Mouse (Mus musculus) embryonic stem cell, embryonic (primary cell): ENCODE results near the gene Mrap.

Experiments used
- CTCF ChIA-PET, 4 experiments: fragments of 300-600 bp in 2 of 4; fragments of 350-600 bp in 2 of 4; sonication (Branson Sonifier 250); formaldehyde crosslinking; loops; one replicate each; lab custom pipeline; 2022; ENCODE audit warnings: inconsistent platforms in 2 of 4; lab: Charles Lee
- POLR2A ChIA-PET, 4 experiments: fragments of 300-600 bp in 2 of 4; fragments of 350-600 bp in 2 of 4; sonication (Branson Sonifier 250); formaldehyde crosslinking; loops; one replicate each; lab custom pipeline; 2022; ENCODE audit warnings: antibody characterized with exemption in 4 of 4, inconsistent platforms in 1 of 4; lab: Charles Lee

Gene Mrap

DNA sequence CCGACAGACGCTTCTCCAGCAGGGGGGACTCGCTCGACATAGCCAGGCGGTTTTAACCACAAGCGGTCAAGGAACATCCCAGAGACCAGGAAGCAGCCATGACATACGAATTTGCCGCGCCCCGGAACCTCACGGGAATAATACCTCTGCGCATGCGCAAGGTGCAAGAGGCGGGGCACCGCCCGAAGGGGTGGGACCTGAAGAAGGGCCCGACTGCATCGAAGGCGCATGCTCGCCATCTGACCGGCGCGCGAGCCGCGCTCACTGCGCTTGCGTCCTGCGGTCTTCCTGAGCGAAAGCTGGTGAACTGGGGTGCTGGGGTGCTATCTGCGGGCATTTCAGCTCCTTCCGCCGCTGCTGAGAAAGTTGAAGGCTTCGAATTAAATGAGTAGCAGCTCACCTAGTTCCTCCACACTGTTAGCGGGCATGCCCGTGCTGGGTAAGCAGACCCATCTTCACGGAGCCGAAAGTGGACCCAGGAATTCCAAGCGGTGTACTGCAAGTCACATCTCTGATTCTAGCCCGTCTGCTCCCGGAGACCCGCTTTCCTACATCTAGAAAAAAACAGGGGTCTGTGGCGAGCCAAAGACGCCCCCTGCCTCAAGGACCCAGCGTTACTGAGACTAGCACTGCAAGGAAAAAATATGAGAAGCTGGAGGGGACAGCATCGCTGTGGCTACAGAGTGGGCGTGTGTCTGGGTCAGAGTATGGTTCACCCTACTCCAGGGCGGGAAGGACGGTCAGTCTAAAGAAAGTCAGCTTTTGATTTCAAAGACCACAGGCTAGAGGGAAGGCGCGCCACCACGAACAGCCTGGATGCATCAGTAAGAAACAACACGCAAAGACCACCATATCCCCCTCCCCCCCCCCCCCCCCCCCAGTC is 10.5 kb upstream of the Mrap start, which contains the start of gene Mis18a:
Gene Mis18a (minus strand): TSS at position 172 of the 883 bp plus-strand sequence.
- ChIA-PET POLR2A (interaction anchor here in 3 of 4 experiments (0.6 to 2.7 kb wide), 21 partner anchors 10 to 869 kb away, joined by 3 to 14 read pairs (median 4); partner anchors contain the start of genes Mrap (in 2 of the 3), Cfap298 (in 1 of the 3) and Paxbp1 (in 1 of the 3)), CTCF (interaction anchor here (0.6 to 1.7 kb wide), 5 partner anchors 15 to 92 kb away, joined by 3 to 7 read pairs (median 5); no protein-coding TSS in a partner anchor)

DNA sequence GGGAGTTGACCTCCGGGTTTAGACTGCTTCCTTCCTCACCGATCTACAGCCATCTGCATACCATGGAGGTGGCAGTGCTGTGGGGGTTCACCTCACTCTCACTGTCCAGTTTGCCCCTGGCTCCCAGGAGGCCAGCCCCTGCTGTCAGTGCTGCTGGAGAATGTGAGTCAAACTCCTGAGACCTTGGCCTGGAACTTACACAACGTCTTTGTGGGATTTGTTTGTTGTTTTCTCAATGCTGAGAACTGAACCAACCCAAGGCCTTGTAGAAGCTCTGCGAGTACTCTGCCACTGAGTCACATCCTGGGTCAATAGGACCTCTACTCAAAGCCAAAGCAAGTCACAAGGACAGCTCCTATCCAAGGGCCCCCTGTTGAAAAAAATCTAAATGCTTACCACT is 2.4 kb upstream of the Mrap start:
- ChIA-PET POLR2A (interaction anchor here in 1 of 4 experiments (0.6 to 1.1 kb wide), 2 partner anchors 36 to 120 kb away, joined by 3 read pairs; no protein-coding TSS in a partner anchor), CTCF (no interaction called here)

DNA sequence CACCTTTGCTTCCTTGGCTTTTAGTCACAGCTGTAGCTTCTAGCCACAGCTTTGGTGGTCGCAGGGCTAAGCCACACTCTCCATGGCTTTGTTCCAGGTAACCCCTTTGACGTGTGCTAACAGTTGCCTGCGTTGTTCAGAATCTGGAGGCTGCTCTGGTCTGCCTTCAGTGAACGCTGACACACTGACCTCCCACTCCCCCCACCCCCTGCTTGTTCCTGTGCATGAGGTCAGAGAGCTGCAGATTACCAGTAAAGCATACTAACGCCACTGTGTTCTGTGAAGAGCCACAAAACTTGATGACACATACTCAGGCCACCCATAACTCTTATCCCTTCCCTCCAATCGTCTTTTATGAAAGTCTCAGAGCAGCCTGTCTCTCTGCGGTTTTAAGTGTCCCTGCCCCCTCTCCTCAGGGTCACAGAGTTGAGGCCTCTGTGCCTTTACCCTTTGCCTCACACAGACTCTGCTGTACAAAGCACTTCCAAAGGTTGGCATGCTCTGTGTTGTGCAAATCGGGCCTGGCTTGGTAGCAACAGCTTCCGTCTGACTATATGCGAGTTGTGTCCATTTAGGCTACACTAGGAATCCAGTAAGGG is 1.2 kb upstream of the Mrap start:
- ChIA-PET POLR2A (interaction anchor here in 2 of 4 experiments (0.6 to 2.6 kb wide), 4 partner anchors 9 to 80 kb away, joined by 3 to 14 read pairs (median 3); partner anchors contain the start of gene Mis18a (in 1 of the 2)), CTCF (interaction anchor here (0.6 to 1.7 kb wide), 4 partner anchors 42 to 653 kb away, joined by 3 to 6 read pairs (median 3); no protein-coding TSS in a partner anchor)

DNA sequence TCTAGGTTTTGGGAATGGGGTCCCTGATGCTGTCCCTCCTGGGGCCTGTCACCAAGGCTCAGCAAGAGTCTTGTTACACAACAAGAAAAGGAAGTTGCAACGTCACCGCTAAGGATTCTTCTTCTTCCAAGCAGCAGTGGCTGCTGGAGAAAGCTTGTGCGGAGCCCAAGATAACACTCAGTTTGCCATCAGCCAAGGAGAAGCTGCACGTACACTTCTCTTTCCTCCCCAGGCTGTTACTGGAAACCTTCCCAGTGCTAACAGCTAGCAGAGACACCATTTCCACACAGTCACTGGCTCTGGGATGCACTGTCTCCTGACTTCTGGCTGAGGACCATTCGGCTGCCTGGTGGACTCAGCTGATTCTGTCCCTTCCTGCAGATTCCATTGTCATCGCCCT is 9.1 kb downstream of the Mrap start:
- ChIA-PET POLR2A (no interaction called here), CTCF (no interaction called here)

DNA sequence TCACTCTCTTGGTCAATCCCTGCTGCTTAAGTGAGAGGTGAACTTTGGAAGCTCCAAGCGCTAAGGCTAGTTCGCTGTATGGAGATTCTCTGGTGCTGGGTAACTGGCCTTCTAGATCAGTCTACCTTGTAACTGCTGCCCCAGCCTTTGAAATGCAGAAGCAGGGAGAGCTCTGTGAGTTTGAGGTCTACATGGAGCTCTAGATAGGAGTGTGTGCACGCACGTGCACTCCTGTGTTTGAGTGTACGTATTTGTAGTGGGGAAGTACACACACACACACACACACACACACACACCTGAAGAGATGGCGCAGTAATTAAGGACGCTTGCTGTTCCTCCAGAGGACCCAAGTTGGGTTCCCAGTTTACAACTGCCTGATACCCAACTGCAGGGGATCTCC is 10.2 kb downstream of the Mrap start:
- POLR2A ChIA-PET = interaction anchor here in 2 of 4 experiments (0.6 to 1.1 kb wide), 2 partner anchors 29 to 250 kb away, joined by 3 read pairs; no protein-coding TSS in a partner anchor
- CTCF ChIA-PET = no interaction called here

DNA sequence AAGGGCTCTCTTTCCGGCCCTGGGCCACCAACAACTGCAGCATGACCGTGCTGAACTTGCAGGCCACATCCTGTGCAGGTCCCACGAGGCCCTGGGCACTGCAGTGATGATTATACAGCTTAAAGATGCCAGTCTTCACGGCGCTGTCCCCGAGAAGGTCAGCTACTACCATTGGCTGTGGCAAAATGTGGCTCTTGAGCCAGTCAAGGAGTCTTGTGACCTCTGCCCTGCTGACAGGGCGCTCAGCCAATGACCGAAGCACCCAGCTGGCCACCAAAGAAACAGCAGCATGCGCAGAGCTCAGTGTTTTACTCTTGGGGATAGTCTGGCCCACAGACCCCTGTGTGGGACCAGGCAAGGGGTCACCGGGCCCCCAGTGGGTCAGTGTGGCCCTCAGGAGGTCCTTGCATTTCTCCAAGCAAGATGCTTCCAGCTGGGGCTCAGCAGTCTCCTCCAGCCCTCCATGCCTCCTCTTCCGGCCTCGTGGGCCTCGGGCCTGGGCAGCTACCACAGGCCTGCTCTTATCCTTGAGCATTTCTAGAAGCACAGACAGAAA is 15.5 kb downstream of the Mrap start:
- POLR2A ChIA-PET = interaction anchor here in 2 of 4 experiments (0.9 to 1.2 kb wide), 4 partner anchors 22 to 279 kb away, joined by 3 read pairs; partner anchors contain the start of gene Mis18a (in 1 of the 2)
- CTCF ChIA-PET = no interaction called here

DNA sequence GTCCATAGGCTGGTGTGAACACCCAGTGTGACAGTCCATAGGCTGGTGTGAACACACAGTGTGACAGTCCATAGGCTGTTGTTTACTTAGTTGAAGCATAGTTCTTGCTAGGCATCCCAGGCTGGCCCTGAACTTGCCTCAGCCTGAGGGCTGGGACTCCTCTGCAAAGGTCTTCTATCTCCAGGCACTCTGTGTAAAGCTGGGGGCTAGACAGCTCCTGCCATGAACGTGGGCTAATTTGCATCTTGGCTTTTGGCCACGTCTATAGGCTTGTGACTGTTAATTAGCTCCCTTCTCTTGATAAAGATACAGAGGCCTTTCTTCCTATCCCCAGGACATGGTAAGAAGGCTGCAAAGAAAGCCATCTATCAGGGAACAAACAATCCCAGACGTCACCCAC is 21.3 kb downstream of the Mrap start:
- POLR2A ChIA-PET = interaction anchor here in 1 of 4 experiments (0.6 to 2.2 kb wide), 2 partner anchors 8 to 27 kb away, joined by 3 to 5 read pairs; no protein-coding TSS in a partner anchor

DNA sequence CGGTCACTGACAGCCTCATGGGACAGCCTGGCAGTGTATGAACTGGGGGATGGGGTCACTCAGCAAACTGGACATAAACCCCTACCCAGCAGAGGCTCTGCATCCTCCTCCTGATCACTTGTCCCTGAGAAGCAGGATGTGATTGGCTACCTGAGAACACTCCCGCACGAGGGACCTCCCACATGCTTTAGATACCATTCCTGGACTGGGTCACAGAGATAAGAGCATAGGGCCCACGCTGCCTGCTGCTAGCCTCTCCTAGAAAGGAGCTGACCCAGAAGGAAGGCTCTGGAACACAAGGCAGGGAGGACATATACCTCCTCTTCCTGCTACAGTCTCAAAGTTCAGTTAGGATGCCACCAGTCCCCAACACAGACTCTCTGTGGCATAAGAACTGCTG is 22.5 kb downstream of the Mrap start:
- CTCF ChIA-PET = no interaction called here
- POLR2A ChIA-PET = no interaction called here

More for the DNA sequence above, 21.3 kb downstream of the Mrap start:
- CTCF ChIA-PET = no interaction called here

DNA sequence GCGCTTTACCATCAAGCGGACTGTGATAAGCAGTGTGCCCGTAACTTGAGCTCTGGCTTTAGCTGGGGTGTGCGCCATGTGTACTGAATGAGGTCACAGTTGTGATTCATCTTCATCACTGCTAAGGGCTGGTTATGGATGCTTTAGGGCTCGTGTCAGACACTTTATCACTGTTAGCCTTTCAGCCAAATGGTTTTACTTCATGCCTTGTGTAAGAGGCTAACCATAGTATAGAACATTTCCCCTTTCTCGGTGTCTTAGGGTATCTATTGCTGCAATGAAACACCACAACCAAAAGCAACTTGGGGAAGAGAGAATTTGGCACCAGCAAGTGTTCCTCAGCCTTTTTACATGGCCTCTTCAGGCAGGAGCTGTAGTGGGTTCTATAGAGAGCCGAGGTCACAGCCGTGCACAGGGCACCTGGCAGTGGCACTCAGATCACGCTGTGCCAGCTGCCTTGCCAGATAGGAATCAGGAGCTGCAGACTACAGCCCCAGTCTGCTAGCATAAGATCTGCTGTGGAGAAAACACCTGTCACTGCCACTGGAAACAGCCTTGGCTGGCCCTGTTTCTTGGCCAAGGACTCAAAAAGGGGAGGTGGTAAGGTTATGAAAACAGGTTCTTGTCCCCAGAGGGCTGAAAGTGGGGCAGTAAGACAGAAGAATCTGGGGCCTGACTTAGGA is 27.3 kb downstream of the Mrap start:
- POLR2A ChIA-PET = interaction anchor here in 1 of 4 experiments (1.4 kb wide), 1 partner anchor 8 kb away, joined by 3 read pairs; no protein-coding TSS in a partner anchor
- CTCF ChIA-PET = no interaction called here

DNA sequence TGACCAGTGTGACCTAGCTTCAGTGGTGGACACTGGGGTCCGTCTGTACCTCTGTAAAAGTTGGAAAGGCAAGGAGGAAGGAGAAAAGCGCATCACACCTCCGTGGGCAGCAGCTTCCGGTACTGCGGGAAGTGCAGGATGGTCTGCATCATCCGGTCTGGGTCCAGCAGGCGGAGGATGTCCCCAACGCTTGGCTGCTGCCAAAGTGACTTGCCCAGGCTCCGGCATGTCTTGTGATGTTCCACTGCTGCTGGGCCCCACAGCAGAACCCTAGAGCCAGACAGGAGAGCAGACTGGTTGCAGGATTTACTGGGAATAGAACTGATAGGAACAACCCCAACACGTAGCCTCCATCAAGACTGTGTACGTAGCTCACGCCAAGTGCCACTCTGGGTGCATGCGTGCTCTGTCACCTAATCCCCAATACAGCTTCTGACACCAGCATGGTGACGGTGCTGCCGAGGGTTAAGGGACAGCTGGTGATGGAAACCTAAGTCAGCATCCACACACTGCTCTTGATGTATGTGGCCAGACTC is 29.0 kb downstream of the Mrap start:
- ChIA-PET CTCF (interaction anchor here in 1 of 4 experiments (0.6 kb wide), 1 partner anchor 453 kb away, joined by 4 read pairs; no protein-coding TSS in a partner anchor), POLR2A (interaction anchor here in 3 of 4 experiments (0.6 to 1.6 kb wide), 9 partner anchors 9 to 168 kb away, joined by 3 to 5 read pairs (median 3); partner anchors contain the start of gene Cfap298 (in 1 of the 3))

DNA sequence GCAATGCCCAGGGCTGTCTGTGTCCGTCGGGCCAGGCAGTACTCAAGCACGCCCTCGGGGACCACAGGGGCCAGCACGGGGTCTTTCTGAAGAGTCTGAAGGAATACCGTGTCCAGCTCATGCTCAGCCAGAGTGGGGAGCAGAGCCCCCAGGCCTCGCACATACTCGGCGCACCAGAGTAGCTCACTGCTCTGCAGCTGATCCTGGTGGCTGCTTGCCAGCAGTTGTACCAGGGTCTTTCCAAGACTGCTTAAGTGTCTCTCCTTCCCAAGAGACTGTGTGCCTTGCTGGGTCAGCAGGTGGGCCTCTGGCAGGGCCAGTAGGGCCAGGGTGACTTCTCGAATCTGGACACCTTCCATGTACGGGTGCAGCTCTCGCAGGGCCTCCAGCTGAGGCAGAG is 36.2 kb downstream of the Mrap start:
- CTCF ChIA-PET = no interaction called here
- POLR2A ChIA-PET = interaction anchor here in 2 of 4 experiments (1.0 to 1.7 kb wide), 5 partner anchors 9 to 270 kb away, joined by 3 to 4 read pairs (median 3); partner anchors contain the start of gene Paxbp1 (in 1 of the 2)

DNA sequence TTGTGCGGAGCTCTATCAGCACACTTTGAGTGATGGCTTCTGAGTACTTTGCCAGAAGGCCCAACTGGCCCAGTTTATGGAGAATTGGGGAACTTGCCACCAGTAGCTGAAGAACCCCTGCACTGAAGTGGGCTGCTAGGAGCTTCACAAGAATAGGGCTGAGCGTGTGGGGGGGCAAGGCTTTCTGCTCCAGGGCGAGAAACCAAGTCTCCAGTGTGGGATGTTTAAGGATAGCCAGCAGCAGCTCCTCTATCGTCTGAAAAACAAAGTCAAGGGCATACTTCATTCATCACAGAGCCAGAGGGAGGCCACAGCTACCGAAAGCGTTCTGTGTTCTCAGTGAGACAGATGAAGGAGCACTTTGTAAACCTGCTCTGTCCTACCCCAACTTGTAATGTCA is 36.6 kb downstream of the Mrap start:
- CTCF ChIA-PET = interaction anchor here in 1 of 4 experiments (0.6 kb wide), 1 partner anchor 20 kb away, joined by 4 read pairs; no protein-coding TSS in a partner anchor
- POLR2A ChIA-PET = interaction anchor here in 2 of 4 experiments (1.1 to 1.7 kb wide), 2 partner anchors 55 to 270 kb away, joined by 3 to 4 read pairs; partner anchors contain the start of gene Paxbp1 (in 1 of the 2)

DNA sequence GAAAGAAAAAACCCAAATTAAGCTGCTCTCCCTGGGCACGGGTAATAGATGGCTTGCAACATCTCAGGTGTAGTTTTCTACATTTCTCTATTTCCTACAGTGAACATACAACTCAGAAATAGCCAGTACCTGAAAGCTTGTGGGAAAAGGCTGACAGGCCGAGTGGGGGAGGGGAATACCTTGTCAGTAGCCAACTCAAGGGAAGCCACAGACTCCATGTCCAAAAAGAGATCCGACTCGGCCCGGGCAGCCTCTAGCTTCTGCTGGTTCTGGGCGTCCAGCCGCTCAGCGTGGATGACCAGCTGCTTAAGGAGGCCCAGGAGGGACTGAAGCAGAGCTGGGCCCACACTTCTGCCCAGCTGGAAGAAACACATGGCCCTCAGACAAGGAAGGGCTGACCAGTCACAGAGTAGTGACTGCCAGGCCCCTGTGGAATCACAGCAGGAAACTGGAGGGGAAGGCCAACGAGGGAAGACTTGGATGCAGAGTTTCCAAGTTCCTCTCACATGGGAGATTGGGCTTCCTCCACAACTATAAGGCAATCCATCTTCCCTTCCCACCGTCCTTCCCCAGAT is 38.0 kb downstream of the Mrap start:
- CTCF ChIA-PET = no interaction called here
- POLR2A ChIA-PET = interaction anchor here in 2 of 4 experiments (0.5 to 1.0 kb wide), 5 partner anchors 23 to 134 kb away, joined by 3 read pairs; partner anchors contain the start of gene Mis18a (in 1 of the 2)

DNA sequence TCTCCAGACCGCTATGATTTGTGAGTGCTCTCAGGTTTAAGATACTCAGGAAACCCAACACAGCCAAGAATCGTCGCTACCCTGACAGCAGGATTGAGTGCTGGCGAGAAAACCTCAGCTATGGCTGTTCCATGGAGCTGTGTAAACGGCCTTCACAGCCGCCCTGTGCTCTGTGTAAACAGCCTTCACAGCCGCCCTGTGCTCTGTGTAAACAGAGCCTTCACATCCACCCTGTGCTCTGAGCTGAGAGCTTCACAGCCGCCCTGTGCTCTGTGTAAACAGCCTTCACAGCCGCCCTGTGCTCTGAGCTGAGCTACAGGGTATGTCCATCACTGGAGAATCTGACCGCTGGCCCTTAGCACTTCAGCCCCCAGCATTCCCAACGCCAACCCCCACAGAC is 41.8 kb downstream of the Mrap start:
- CTCF ChIA-PET = interaction anchor here in 2 of 4 experiments (1.0 to 1.5 kb wide), 2 partner anchors 86 to 146 kb away, joined by 3 to 4 read pairs; no protein-coding TSS in a partner anchor
- POLR2A ChIA-PET = interaction anchor here in 2 of 4 experiments (0.6 to 1.0 kb wide), 4 partner anchors 9 to 553 kb away, joined by 3 read pairs; no protein-coding TSS in a partner anchor

DNA sequence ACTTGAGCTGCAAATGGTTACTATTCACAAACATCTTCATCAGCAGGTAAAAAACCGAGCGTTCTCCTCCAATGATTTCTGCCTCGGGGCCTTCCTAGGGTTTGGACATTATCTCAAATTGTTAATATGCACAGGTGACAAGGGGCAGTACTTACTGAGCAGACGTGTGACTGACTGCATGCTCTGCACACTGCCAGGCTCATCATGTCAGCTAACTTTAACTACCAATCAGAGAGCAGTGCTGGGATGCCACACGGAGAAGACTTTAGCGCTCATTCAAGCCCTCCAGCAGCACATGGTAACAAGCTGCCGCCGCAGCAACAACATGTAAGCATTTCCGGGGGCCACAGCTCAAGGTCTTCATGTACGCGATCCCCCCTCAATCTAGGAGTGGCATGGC is 45.3 kb downstream of the Mrap start:
- POLR2A ChIA-PET = interaction anchor here in 2 of 4 experiments (1.8 kb wide), 2 partner anchors 10 to 563 kb away, joined by 3 to 4 read pairs; partner anchors contain the start of gene Sod1 (in 1 of the 2)
- CTCF ChIA-PET = interaction anchor here in 1 of 4 experiments (1.3 kb wide), 1 partner anchor 19 kb away, joined by 3 read pairs; no protein-coding TSS in a partner anchor

DNA sequence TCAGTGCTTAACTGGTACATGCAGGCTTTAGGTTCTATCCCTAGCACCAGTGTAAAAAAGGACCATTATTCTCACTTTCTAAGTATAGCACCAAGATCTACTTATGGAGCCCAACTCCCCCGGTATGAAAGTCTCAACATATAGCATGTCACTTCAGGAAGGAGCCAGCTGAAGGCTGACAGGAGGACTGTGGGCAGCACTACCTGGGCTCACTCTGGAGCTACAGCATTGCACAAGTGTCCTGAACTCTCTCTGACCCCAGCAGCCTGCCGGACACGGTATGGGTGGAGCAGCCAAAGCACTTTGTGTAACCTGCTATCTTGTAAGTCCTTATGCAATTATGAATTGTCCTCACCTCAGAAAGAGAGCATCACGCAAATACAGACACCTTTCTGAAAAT is 47.2 kb downstream of the Mrap start:
- POLR2A ChIA-PET = interaction anchor here in 1 of 4 experiments (0.6 kb wide), 1 partner anchor 30 kb away, joined by 3 read pairs; no protein-coding TSS in a partner anchor
- CTCF ChIA-PET = interaction anchor here in 1 of 4 experiments (0.6 kb wide), 1 partner anchor 117 kb away, joined by 3 read pairs; no protein-coding TSS in a partner anchor
